Mouse (Mus musculus): Measurements from ENCODE around the gene Efhd1. TPM values are rescaled to one million over a fixed set of nuclear protein-coding genes. Genes with fewer than 3 reads are reported as not detected.

Gene Efhd1
- polyA plus RNA-seq, 1 experiment from 2014 or later: 2.8 TPM

DNA sequence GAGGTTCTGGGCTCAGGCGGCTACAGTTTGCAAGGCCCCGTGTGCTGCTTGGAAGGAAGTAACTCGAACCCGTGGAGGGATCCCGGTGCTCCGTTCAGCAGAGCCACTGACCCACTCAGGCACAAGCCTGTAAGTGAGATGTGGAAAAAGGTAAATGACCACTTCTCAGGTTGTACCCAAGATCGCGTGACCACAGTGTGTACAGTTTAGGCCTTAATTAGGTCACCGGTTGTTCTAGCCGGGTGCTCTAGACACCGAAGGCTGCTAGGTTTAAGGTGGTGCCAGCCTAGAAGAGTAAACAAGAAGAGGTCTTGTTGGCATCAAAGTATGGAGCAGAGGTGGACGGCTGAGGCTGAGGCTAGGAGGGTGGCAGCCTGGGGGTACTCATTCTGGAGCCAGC, 11.0 kb downstream of the Efhd1 start:
- Histone ChIP-seq H3K36me3 (ENCODE audit: control insufficient read depth, insufficient read depth, low read length) (no peaks in the 10 kb centered on the region), H3K27me3 (replicated peaks; ENCODE audit: control insufficient read depth, insufficient read depth, low read length) (no peaks in the 10 kb centered on the region), H3K9ac (ENCODE audit: low read depth, low read length) (no peak overlapping the region), H3K9me3 (ENCODE audit: control insufficient read depth, low read length) (no peaks in the 10 kb centered on the region), H3K27ac (ENCODE audit: low read depth, low read length) (no peak overlapping the region), H3K4me3 (ENCODE audit: low read length) (no peak overlapping the region), H3K4me2 (ENCODE audit: low read length) (no peak overlapping the region), H3K4me1 (ENCODE audit: control insufficient read depth, insufficient read depth, low read depth, low read length) (peaks cover 11% of the 10 kb centered on the region)
- ATAC-seq: no peak
- WGBS: 93% methylated on average over 12 of the region's 12 CpGs

DNA sequence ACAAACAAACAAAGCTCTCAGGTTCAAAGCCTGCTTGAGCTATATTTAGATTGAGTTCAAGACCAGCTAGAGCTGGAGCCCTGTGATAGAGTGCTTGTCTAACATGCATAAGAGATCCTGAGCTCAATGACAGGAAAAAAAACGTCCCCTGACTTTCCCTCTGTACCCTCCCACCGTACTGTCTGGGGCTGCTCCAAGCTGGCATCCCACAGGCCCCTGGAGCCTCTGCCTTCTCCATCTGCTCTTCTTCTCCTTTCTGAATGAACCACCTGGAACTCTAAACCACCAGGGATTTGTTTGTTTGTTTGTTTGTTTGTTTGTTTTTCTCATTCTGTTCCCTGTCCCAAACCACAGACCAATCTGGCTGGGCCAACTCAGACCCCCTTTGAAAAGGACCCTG, 11.9 kb downstream of the Efhd1 start:
- no peak for ATAC-seq
- H3K9me3 ChIP-seq (ENCODE audit: control insufficient read depth, low read length): no peaks in the 10 kb centered on the region
- H3K27ac ChIP-seq (ENCODE audit: low read depth, low read length): no peak overlapping the region
- H3K9ac ChIP-seq (ENCODE audit: low read depth, low read length): no peak overlapping the region
- H3K27me3 ChIP-seq (replicated peaks; ENCODE audit: control insufficient read depth, insufficient read depth, low read length): no peaks in the 10 kb centered on the region
- H3K4me3 ChIP-seq (ENCODE audit: low read length): no peak overlapping the region
- WGBS: 52% methylated on average over 2 of the region's 2 CpGs
- H3K4me2 ChIP-seq (ENCODE audit: low read length): no peak overlapping the region
- H3K4me1 ChIP-seq (ENCODE audit: control insufficient read depth, insufficient read depth, low read depth, low read length): peaks cover 3% of the 10 kb centered on the region
- no peaks in the 10 kb centered on the region for H3K36me3 ChIP-seq (ENCODE audit: control insufficient read depth, insufficient read depth, low read length)

DNA sequence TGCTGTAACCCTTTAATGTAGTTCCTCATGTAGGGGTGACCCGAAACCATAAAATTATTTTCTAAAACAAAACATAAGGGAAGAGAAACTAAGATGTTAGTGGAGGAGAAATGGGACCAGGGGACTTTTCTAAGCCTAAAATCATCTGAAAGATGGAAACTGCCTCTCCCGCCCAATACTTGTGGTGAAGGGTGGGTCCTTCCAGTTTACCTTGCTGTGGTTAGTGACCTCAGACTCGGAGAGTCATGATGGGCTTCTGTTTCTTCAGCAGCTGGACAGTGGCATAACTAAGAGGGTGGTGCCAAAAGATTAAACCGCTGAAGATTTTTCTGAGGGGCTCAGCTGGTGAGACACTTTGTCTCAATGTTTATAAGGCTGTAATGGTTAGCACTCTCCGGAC, 16.1 kb downstream of the Efhd1 start:
- H3K9me3 ChIP-seq (ENCODE audit: control insufficient read depth, low read length): no peaks in the 10 kb centered on the region
- H3K4me2 ChIP-seq (ENCODE audit: low read length): no peak overlapping the region
- no peak overlapping the region for H3K4me3 ChIP-seq (ENCODE audit: low read length)
- ATAC-seq: no peak
- H3K4me1 ChIP-seq (ENCODE audit: control insufficient read depth, insufficient read depth, low read depth, low read length): no peaks in the 10 kb centered on the region
- no peak overlapping the region for H3K27ac ChIP-seq (ENCODE audit: low read depth, low read length)
- H3K27me3 ChIP-seq (replicated peaks; ENCODE audit: control insufficient read depth, insufficient read depth, low read length): no peaks in the 10 kb centered on the region
- no peak overlapping the region for H3K9ac ChIP-seq (ENCODE audit: low read depth, low read length)
- H3K36me3 ChIP-seq (ENCODE audit: control insufficient read depth, insufficient read depth, low read length): no peaks in the 10 kb centered on the region
- WGBS: 83% methylated on average over 5 of the region's 5 CpGs

DNA sequence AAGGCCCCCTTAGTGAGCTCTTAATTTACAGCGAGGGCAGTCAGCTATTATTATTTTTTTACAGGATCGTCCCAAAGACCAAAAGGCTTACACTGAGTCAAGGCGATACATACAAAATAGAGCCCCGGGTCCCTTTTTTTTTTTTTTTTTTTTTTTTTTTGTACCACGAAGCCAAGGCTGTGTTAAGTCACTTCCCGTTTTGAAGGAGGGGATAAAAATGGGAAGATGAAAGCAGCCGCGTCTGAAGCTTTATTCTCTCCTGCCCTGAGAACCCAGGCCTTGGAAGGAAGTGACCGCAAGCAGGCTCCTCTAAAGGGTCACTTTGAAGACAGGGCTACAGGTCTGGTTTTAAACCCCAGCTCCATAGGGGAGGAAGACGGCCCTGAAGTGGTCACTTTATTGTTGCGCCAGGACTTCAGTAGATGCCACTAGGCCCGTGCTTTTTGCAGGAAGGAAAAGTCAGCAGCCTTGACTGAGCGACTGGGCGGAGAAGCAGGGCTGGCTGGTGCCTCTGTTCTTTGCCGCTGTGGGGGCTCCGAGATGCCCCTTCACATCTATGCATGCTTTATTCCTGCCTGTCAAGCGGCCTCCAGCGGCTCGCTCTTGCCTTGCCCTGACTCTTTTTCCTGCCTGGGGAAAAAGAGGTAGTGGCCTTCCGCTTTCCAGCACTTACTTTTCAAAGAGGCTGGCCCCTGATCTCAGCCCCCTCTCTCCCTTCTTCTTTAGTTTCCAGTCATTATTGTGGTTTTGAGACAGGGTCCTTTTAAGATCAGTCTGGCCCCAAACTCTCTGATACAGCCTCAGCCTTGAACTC, 17.6 kb downstream of the Efhd1 start:
- Histone ChIP-seq H3K36me3 (ENCODE audit: control insufficient read depth, insufficient read depth, low read length) (no peaks in the 10 kb centered on the region), H3K9ac (ENCODE audit: low read depth, low read length) (peak overlapping the region; percentile 17; the same call in 1 of the 2 replicates), H3K9me3 (ENCODE audit: control insufficient read depth, low read length) (no peaks in the 10 kb centered on the region), H3K27me3 (replicated peaks; ENCODE audit: control insufficient read depth, insufficient read depth, low read length) (no peaks in the 10 kb centered on the region), H3K4me2 (ENCODE audit: low read length) (no peak overlapping the region), H3K4me1 (ENCODE audit: control insufficient read depth, insufficient read depth, low read depth, low read length) (no peaks in the 10 kb centered on the region), H3K4me3 (ENCODE audit: low read length) (no peak overlapping the region), H3K27ac (ENCODE audit: low read depth, low read length) (no peak overlapping the region)
- 27% methylated on average over 20 of the region's 20 CpGs for WGBS
- no peak for ATAC-seq

DNA sequence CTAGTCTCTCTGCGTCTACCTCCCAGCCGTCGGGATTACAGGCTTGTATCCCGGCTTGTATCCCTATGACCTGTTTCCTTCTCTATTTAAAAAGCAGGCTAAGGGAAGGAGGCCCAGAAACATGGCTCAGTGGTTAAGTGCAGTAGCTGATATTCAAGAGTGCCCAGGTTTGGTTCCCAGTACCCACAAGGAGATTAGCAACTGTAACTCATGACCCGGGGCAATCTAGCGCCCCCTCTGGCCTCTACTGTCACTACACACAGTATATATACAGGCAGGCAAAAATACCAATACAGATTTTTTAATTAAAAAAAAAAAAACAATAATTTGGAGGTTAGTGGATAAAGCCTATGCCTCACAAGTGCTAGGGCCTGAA, 18.2 kb downstream of the Efhd1 start:
- WGBS: 67% methylated on average over 6 of the region's 6 CpGs
- no peak for ATAC-seq
- Histone ChIP-seq H3K4me1 (ENCODE audit: control insufficient read depth, insufficient read depth, low read depth, low read length) (no peaks in the 10 kb centered on the region), H3K4me2 (ENCODE audit: low read length) (no peak overlapping the region), H3K27me3 (replicated peaks; ENCODE audit: control insufficient read depth, insufficient read depth, low read length) (no peaks in the 10 kb centered on the region), H3K9me3 (ENCODE audit: control insufficient read depth, low read length) (no peaks in the 10 kb centered on the region), H3K36me3 (ENCODE audit: control insufficient read depth, insufficient read depth, low read length) (no peaks in the 10 kb centered on the region), H3K4me3 (ENCODE audit: low read length) (no peak overlapping the region), H3K9ac (ENCODE audit: low read depth, low read length) (no peak overlapping the region), H3K27ac (ENCODE audit: low read depth, low read length) (no peak overlapping the region)

DNA sequence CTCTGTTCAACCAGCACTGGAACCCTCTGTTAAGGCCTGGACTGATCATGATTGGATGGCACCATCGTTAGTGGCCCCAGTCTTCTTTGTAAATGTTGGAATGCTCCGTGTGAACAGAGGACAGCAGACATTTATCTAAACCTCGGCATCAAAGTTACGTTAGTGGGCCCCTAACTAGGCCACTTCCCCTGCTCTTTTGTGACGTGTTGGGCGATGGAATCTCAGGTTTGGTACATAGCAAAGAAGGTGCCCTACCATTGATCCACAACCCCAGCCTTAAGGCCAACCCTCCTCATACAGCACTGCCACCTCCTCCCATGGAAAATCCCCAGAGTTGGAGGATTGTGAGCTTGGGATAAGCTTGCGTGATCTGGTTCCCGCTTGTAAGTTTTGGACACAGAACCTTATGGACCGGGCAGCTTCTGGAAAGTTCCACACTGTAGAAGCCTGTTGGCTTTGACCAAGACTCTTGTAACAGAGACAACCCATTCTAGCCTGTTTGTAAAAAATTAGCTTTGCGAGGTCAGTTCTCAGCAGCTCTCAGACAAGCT, 19.3 kb downstream of the Efhd1 start:
- Histone ChIP-seq H3K27ac (ENCODE audit: low read depth, low read length) (no peak overlapping the region), H3K36me3 (ENCODE audit: control insufficient read depth, insufficient read depth, low read length) (no peaks in the 10 kb centered on the region), H3K9me3 (ENCODE audit: control insufficient read depth, low read length) (no peaks in the 10 kb centered on the region), H3K4me2 (ENCODE audit: low read length) (no peak overlapping the region), H3K27me3 (replicated peaks; ENCODE audit: control insufficient read depth, insufficient read depth, low read length) (no peaks in the 10 kb centered on the region), H3K4me3 (ENCODE audit: low read length) (no peak overlapping the region), H3K4me1 (ENCODE audit: control insufficient read depth, insufficient read depth, low read depth, low read length) (no peaks in the 10 kb centered on the region), H3K9ac (ENCODE audit: low read depth, low read length) (no peak overlapping the region)
- 85% methylated on average over 10 of the region's 10 CpGs for WGBS
- no peak for ATAC-seq

DNA sequence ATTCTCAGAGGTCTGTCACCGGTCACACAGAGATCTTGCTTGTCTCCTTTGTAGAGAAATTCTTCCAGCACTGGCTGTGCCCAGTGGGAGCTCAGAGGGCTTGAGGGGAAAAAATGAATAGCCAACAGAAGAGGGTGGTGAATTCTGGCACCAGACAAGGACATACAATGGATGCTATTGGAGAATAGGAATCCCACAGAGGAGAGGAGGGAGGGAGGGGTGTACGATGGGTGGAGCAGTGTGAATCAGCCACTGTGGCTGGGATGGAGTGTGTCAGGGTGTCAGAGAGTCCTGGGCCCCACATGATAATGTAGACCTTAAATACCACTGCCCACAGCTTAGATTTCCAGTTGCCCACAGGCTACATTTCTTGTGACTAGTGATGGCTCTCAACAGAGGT, 22.9 kb downstream of the Efhd1 start:
- Histone ChIP-seq H3K27ac (ENCODE audit: low read depth, low read length) (no peak overlapping the region), H3K27me3 (replicated peaks; ENCODE audit: control insufficient read depth, insufficient read depth, low read length) (no peaks in the 10 kb centered on the region), H3K4me3 (ENCODE audit: low read length) (no peak overlapping the region), H3K4me1 (ENCODE audit: control insufficient read depth, insufficient read depth, low read depth, low read length) (no peaks in the 10 kb centered on the region), H3K9ac (ENCODE audit: low read depth, low read length) (no peak overlapping the region), H3K9me3 (ENCODE audit: control insufficient read depth, low read length) (no peaks in the 10 kb centered on the region), H3K36me3 (ENCODE audit: control insufficient read depth, insufficient read depth, low read length) (no peaks in the 10 kb centered on the region), H3K4me2 (ENCODE audit: low read length) (no peak overlapping the region)
- WGBS: 40% methylated on average over 2 of the region's 2 CpGs
- ATAC-seq: no peak

DNA sequence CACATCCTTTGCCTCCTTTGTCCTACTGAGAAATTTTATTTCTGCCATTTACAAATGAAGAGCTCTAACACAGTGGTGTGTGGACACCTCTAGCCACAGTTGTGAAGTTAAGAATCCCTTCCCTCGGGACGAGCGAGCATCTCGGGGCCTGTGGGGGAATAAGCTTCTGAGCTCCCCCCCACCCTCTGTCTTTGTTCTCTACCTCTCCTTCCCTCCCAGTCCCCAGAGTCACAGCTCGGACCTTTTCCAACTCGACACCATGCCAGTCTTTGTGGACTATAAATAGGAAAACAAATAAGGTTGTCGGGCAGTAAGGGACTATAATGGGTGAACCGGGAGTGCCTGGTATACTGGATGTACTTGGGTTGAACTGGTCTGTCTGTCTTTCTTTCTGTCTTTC, 27.3 kb downstream of the Efhd1 start:
- Histone ChIP-seq H3K36me3 (ENCODE audit: control insufficient read depth, insufficient read depth, low read length) (no peaks in the 10 kb centered on the region), H3K27ac (ENCODE audit: low read depth, low read length) (no peak overlapping the region), H3K4me2 (ENCODE audit: low read length) (no peak overlapping the region), H3K4me3 (ENCODE audit: low read length) (no peak overlapping the region), H3K4me1 (ENCODE audit: control insufficient read depth, insufficient read depth, low read depth, low read length) (no peaks in the 10 kb centered on the region), H3K27me3 (replicated peaks; ENCODE audit: control insufficient read depth, insufficient read depth, low read length) (no peaks in the 10 kb centered on the region), H3K9me3 (ENCODE audit: control insufficient read depth, low read length) (no peaks in the 10 kb centered on the region), H3K9ac (ENCODE audit: low read depth, low read length) (no peak overlapping the region)
- WGBS: 54% methylated on average over 8 of the region's 8 CpGs
- no peak for ATAC-seq

DNA sequence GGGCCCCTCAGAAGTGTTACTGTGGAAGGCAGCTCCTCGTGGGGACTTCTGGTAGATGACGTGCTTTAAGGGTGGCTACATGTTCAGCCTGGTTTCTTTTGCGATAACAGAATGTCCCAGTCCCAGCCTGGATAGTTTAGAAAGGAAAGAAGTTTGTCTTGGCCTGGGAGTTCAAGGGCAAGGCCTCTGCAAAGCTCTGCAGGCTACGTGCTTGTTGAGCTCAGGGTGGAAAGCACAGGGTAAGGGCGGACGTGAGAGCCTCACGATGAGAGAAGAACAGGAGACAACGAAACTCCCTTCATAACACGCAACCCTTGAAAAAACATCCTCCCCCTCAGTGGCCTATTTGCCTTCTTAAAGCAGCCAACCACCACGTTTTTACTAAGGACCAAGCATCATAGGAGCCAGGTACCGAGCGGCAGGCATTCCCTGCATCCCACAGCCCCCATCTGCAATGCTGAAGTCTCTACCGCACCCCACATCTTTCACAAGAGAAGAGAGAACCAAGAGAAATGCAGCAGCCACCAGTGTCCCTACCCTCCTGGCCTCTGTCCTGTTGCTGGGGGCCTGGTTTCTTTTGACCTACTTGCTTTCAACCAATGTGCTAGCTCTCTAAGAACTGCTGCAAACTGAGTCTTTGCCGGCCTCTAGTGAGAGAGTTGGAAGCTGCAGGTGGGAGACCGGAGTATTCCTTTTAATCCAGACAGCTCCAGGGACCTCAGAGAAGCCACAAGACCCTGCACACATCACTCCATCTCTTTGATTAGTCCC, 28.4 kb downstream of the Efhd1 start:
- Histone ChIP-seq H3K4me1 (ENCODE audit: control insufficient read depth, insufficient read depth, low read depth, low read length) (no peaks in the 10 kb centered on the region), H3K9ac (ENCODE audit: low read depth, low read length) (no peak overlapping the region), H3K27me3 (replicated peaks; ENCODE audit: control insufficient read depth, insufficient read depth, low read length) (no peaks in the 10 kb centered on the region), H3K4me2 (ENCODE audit: low read length) (no peak overlapping the region), H3K9me3 (ENCODE audit: control insufficient read depth, low read length) (no peaks in the 10 kb centered on the region), H3K36me3 (ENCODE audit: control insufficient read depth, insufficient read depth, low read length) (no peaks in the 10 kb centered on the region), H3K27ac (ENCODE audit: low read depth, low read length) (no peak overlapping the region), H3K4me3 (ENCODE audit: low read length) (no peak overlapping the region)
- peak; percentile 76 for ATAC-seq
- WGBS: 66% methylated on average over 15 of the region's 15 CpGs
